Mouse (Mus musculus) adrenal gland, postnatal 36 days (tissue): ENCODE measurements around the gene Olfr118. TPM values are rescaled to one million over a fixed set of nuclear protein-coding genes. Genes with fewer than 3 reads are reported as not detected.
"Not testable (repeated sequence)": the region's sequence is repeated elsewhere in the genome, so short reads cannot be mapped to it uniquely, and the experiment has no call there.

ENCODE experiments used
- DNase-seq, 2 experiments: peaks; one replicate each; pipeline ENCODE4 v3.0.0; 2021; ENCODE audit warnings: mixed read lengths in 1 of 2
- long read RNA-seq, 2 experiments: library from polyadenylated mRNA; stranded (forward); transcript quantifications; one replicate each; pipeline ENCODE4 v2.0.0; 2021; ENCODE audit warnings: borderline sequencing depth in 2 of 2
- total RNA-seq, 2 experiments: library from RNA; stranded (reverse); gene quantifications; 2 replicates each; pipeline ENCODE4 v1.2.3; 2021

Olfr118 gene
- total RNA-seq: not detected
- long read RNA-seq, experiment 1: 0 reads
- long read RNA-seq, experiment 2: 0 reads

GRCm38 (mm10) chr17:37666688-37667087, at the start of gene Olfr118:
TSS of gene Olfr118 (plus strand) at chr17:37666988.
- no peak for DNase-seq

GRCm38 (mm10) chr17:37627009-37627408, 39.8 kb upstream of the Olfr118 start, which contains the start of the genes Olfr115 and Olfr116:
TSS of gene Olfr115 (minus strand) at chr17:37627109.
TSS of gene Olfr116 (minus strand) at chr17:37627199.
- DNase-seq: no peak

DNA sequence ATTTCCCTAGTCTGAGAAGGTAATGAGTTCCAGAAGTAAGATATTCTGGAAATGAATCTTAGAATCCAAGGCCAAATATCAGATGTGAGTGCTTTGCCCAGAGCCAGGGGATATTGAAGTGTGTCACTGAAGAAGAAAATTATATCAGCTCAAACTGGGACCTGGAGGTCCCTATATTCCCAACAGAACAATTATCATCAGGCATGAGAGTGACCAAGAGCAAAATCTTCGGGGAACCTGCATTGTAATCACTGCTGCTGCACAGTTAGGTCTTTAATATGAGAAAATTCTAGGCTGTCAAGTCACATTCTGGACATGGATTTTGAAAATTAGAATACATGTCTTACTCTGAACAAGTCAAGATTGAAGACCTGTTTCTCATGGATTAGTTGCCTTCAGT, 3.1 kb upstream of the Olfr118 start, which contains the start of gene Olfr117:
Gene Olfr117, minus strand, starts transcription at position 101 of the 400 bp plus-strand sequence.
- DNase-seq: no peak

- not testable (repeated sequence) for DNase-seq
Measured at GRCm38 (mm10) chr17:37696264-37696663, 29.5 kb downstream of the Olfr118 start, which contains the start of gene Olfr119. TSS of gene Olfr119 (plus strand) at chr17:37696564.

GRCm38 (mm10) chr17:37721508-37721907, 54.7 kb downstream of the Olfr118 start, which contains the start of gene Olfr120:
TSS of gene Olfr120 (plus strand) at chr17:37721808.
- DNase-seq: no peak

Other genes starting within 250 kb of the Olfr118 start
- not detected for gene Olfr108, start 221.5 kb upstream of the Olfr118 start, total RNA-seq
- gene Olfr109, start 208.1 kb upstream of the Olfr118 start, total RNA-seq: not detected
- not detected for gene H2-M2, start 183.4 kb upstream of the Olfr118 start, total RNA-seq
- gene Olfr110, start 174.5 kb upstream of the Olfr118 start, total RNA-seq: not detected
- gene Olfr111, start 159.0 kb upstream of the Olfr118 start, total RNA-seq: not detected
- gene Olfr112, start 97.5 kb upstream of the Olfr118 start, total RNA-seq: not detected
- gene Olfr113, start 89.3 kb upstream of the Olfr118 start, total RNA-seq: not detected
- gene Olfr114, start 74.2 kb upstream of the Olfr118 start, total RNA-seq: not detected
- not detected for gene Olfr115, start 39.9 kb upstream of the Olfr118 start, total RNA-seq
- gene Olfr116, start 39.8 kb upstream of the Olfr118 start, total RNA-seq: not detected
- not detected for gene Olfr117, start 3.2 kb upstream of the Olfr118 start, total RNA-seq
- gene Olfr119, start 29.6 kb downstream of the Olfr118 start, total RNA-seq: not detected
- not detected for gene Olfr120, start 54.8 kb downstream of the Olfr118 start, total RNA-seq
- not detected for gene Olfr121, start 81.9 kb downstream of the Olfr118 start, total RNA-seq
- not detected for gene Olfr122, start 101.6 kb downstream of the Olfr118 start, total RNA-seq
- not detected for gene Olfr123, start 126.5 kb downstream of the Olfr118 start, total RNA-seq
- not detected for gene Olfr124, start 132.9 kb downstream of the Olfr118 start, total RNA-seq
- gene Olfr125, start 166.0 kb downstream of the Olfr118 start, total RNA-seq: not detected
- gene Olfr126, start 180.5 kb downstream of the Olfr118 start, total RNA-seq: not detected
- not detected for gene Olfr127, start 233.4 kb downstream of the Olfr118 start, total RNA-seq